Mouse (Mus musculus): ENCODE data around the gene Dgkh.

GRCm38 (mm10) chr14:78630923-78631875 is 101.4 kb downstream of the Dgkh start:
- no peak for TF ChIP-seq CTCF (IDR thresholded peaks at IDR 0.05; ENCODE audit: low read depth)
- no peak for TF ChIP-seq EP300 (optimal IDR thresholded peaks at IDR 0.05)

Measured in stomach, postnatal 0 days (tissue).